In genomic region chr1:74030901-74031360, GRCm38 (mm10) we compare ENCODE assay signal across 8 mouse cellular contexts.
A peak's percentile ranks its signal among the peaks of the same experiment; 100 is the strongest.
DNase-seq lines count a peak whose midpoint lies in the region; ATAC-seq lines count a peak whose summit lies in the region.

No protein-coding gene starts in this region.

- peak overlapping the region; percentile 31 for H3K9ac ChIP-seq in heart, embryonic 15.5 days

- ATAC-seq in heart, embryonic 15.5 days (replicated peaks; ENCODE audit: insufficient number of reproducible peaks, insufficient read depth, low FRiP score, low read depth): peak; percentile 73

- peak overlapping the region; percentile 93 for H3K27ac ChIP-seq in heart, embryonic 15.5 days

- no peaks in the 10 kb centered on the region for H3K36me3 ChIP-seq in heart, embryonic 15.5 days

- H3K27me3 ChIP-seq in heart, embryonic 15.5 days: no peaks in the 10 kb centered on the region

- intact Hi-C loops in left cerebral cortex, postnatal 14 days (cut with DNase I): no loop called here

- 0 out of 2 replicates have a peak overlapping the region, but pooled peaks have one; percentile 11 for H3K4me3 ChIP-seq in heart, embryonic 15.5 days

- H3K4me2 ChIP-seq in heart, embryonic 15.5 days: peak overlapping the region; percentile 38

- H3K9me3 ChIP-seq in heart, embryonic 15.5 days (replicated peaks): no peaks in the 10 kb centered on the region

- DNase-seq in ZHBTc4 (ENCODE audit: low read depth, low spot score): peak; percentile 88
- peak; percentile 44 for DNase-seq in embryo, embryonic 9.5 days (ENCODE audit: extremely low spot score)
- peak; percentile 90 for DNase-seq in kidney, postnatal 10 days
- peak; percentile 83 to 90 for DNase-seq in lung, postnatal 4 days
- DNase-seq in yolk sac, embryonic 10.5 days (ENCODE audit: low spot score): peak; percentile 70
- DNase-seq in thymus, postnatal 25 days: no peak
- DNase-seq in left cerebral cortex, postnatal 14 days (ENCODE audit: low spot score in 2 of 2): no peak

- 18% methylated on average over 3 of the region's 3 CpGs for WGBS in heart, embryonic 15.5 days

- H3K4me1 ChIP-seq in heart, embryonic 15.5 days (replicated peaks): peaks cover 100% of the 10 kb centered on the region

Comparison
In these comparisons a context has a peak if more than half of its experiments do, and no peak if none do; other contexts are left out.
1. DNase-seq: peak in ZHBTc4 (single experiment), embryo, embryonic 9.5 days (single experiment), kidney, postnatal 10 days (single experiment), lung, postnatal 4 days (2 of 2) and yolk sac, embryonic 10.5 days (single experiment); none in thymus, postnatal 25 days (single experiment) and left cerebral cortex, postnatal 14 days (0 of 2).